Mouse (Mus musculus) hindbrain, postnatal 0 days (tissue): ENCODE results near the gene Comtd1. TPM values are rescaled to one million over a fixed set of nuclear protein-coding genes. Genes with fewer than 3 reads are reported as not detected.
A peak's percentile ranks its signal among the peaks of the same experiment; 100 is the strongest.

Source experiments
- ATAC-seq: fragments of 200-750 bp; cut with Nextera tagmentation; 2 replicates; pipeline ENCODE4 v1.8.0; 2017; ENCODE audit warnings: mild to moderate bottlenecking, moderate TSS enrichment, moderate library complexity
- DNase-seq: peaks from one replicate; pipeline ENCODE4 v3.0.0-alpha.2; 2015; ENCODE audit warnings: low spot score
- H3K27ac ChIP-seq: fragments of 300-500 bp; sonication (generic); 2 replicates; pipeline ENCODE4 v1.5.1; 2014; ENCODE audit warnings: mild to moderate bottlenecking
- H3K27me3 ChIP-seq: fragments of 300-500 bp; sonication (generic); 2 replicates; pipeline ENCODE4 v1.6.1; 2014; ENCODE audit warnings: low read length, mixed read lengths; ENCODE audit not compliant: insufficient read depth
- H3K36me3 ChIP-seq: fragments of 300-500 bp; sonication (generic); 2 replicates; pipeline ENCODE4 v1.6.1; 2014; ENCODE audit warnings: low read length, mixed read lengths; ENCODE audit not compliant: insufficient read depth
- H3K4me1 ChIP-seq: fragments of 300-500 bp; sonication (generic); 2 replicates; pipeline ENCODE4 v1.6.1; 2014; ENCODE audit warnings: antibody characterized with exemption, low read length, mixed read lengths; ENCODE audit not compliant: insufficient read depth
- H3K4me2 ChIP-seq: fragments of 300-500 bp; sonication (generic); 2 replicates; pipeline ENCODE4 v1.6.1; 2014; ENCODE audit warnings: low read depth, mild to moderate bottlenecking, low read length, moderate library complexity, mixed read lengths
- H3K4me3 ChIP-seq: fragments of 300-500 bp; sonication (generic); 2 replicates; pipeline ENCODE4 v1.5.1; 2014; ENCODE audit warnings: low read length
- H3K9ac ChIP-seq: fragments of 300-500 bp; sonication (generic); replicated peaks from 2 replicates; pipeline ENCODE4 v1.6.1; 2014; ENCODE audit warnings: mild to moderate bottlenecking, low read length, moderate library complexity, mixed read lengths
- H3K9me3 ChIP-seq: fragments of 300-500 bp; sonication (generic); 2 replicates; pipeline ENCODE4 v1.6.1; 2016; ENCODE audit warnings: low read length, mixed read lengths
- CTCF ChIP-seq: IDR thresholded peaks from 2 replicates; pipeline ENCODE4 v1.5.1; 2016; ENCODE audit warnings: antibody characterized with exemption, control low read depth, low read depth
- WGBS: fragments of 180-500 bp; shearing (Covaris S2); extraction: QIAGEN DNeasy Blood & Tissue Kit; methylation state at CpG from one replicate; pipeline ENCODE4 v1.1.7; 2014; 5-methylcytosine and 5-hydroxymethylcytosine counted together
- polyA plus RNA-seq: library from polyadenylated mRNA; unstranded; fragments of >200 nt; fragmentation: Nextera tagmentation; extraction: Ambion mirVana; gene quantifications from 2 replicates; pipeline ENCODE4 v1.2.1, GENCODE M21; 2015
- total RNA-seq: library from RNA; depleted of rRNA; stranded (reverse); fragments of >200 nt; gene quantifications from 2 replicates; pipeline ENCODE4 v1.2.3, GENCODE M21; 2014

The Comtd1 gene
- total and polyA plus RNA-seq, 2 experiments from 2014 or later: 47.9 to 62.2 TPM

GRCm38 (mm10) chr14:21822795-21823374 lies 25.9 kb downstream of the Comtd1 start:
- H3K27ac ChIP-seq: peak overlapping the region; percentile 52
- WGBS: 35% methylated on average over 7 of the region's 7 CpGs

GRCm38 (mm10) chr14:21822307-21822706 lies 26.5 kb downstream of the Comtd1 start:
- ATAC-seq: no peak
- Histone ChIP-seq H3K36me3 (no peaks in the 10 kb centered on the region), H3K9me3 (no peaks in the 10 kb centered on the region), H3K27me3 (no peaks in the 10 kb centered on the region), H3K9ac (no peak overlapping the region), H3K27ac (0 out of 2 replicates have a peak overlapping the region, but pooled peaks have one; percentile 52), H3K4me1 (peaks cover 3% of the 10 kb centered on the region; the same call in 1 of the 2 replicates), H3K4me2 (no peak overlapping the region), H3K4me3 (no peak overlapping the region)
- peak; percentile 16 for DNase-seq
- 56% methylated on average over 7 of the region's 7 CpGs for WGBS
- 0 out of 2 replicates have a peak, but pooled peaks have one; percentile 8 for TF ChIP-seq CTCF

More at GRCm38 (mm10) chr14:21822795-21823374, 25.9 kb downstream of the Comtd1 start:
- ATAC-seq: peak; percentile 68
- peak; percentile 69 for DNase-seq
- Histone ChIP-seq H3K4me2 (no peak overlapping the region), H3K4me1 (peaks cover 3% of the 10 kb centered on the region; the same call in 1 of the 2 replicates), H3K9me3 (no peaks in the 10 kb centered on the region), H3K36me3 (no peaks in the 10 kb centered on the region), H3K27me3 (no peaks in the 10 kb centered on the region), H3K4me3 (no peak overlapping the region), H3K9ac (no peak overlapping the region)
- TF ChIP-seq CTCF: no peak

GRCm38 (mm10) chr14:21820880-21821505 lies 27.8 kb downstream of the Comtd1 start:
- 86% methylated on average over 4 of the region's 4 CpGs for WGBS
- no peak for TF ChIP-seq CTCF
- Histone ChIP-seq H3K4me1 (peaks cover 3% of the 10 kb centered on the region; the same call in 1 of the 2 replicates), H3K36me3 (no peaks in the 10 kb centered on the region), H3K27ac (no peak overlapping the region), H3K27me3 (no peaks in the 10 kb centered on the region), H3K4me2 (no peak overlapping the region), H3K9ac (no peak overlapping the region), H3K9me3 (no peaks in the 10 kb centered on the region), H3K4me3 (no peak overlapping the region)
- ATAC-seq (no peak), DNase-seq (no peak)

GRCm38 (mm10) chr14:21817453-21817852 lies 31.3 kb downstream of the Comtd1 start:
- 49% methylated on average over 4 of the region's 4 CpGs for WGBS
- Histone ChIP-seq H3K27me3 (no peaks in the 10 kb centered on the region), H3K9me3 (no peaks in the 10 kb centered on the region), H3K27ac (no peak overlapping the region), H3K36me3 (no peaks in the 10 kb centered on the region), H3K4me3 (no peak overlapping the region), H3K4me1 (no peaks in the 10 kb centered on the region), H3K9ac (no peak overlapping the region), H3K4me2 (no peak overlapping the region)
- DNase-seq (no peak), ATAC-seq (no peak)
- no peak for TF ChIP-seq CTCF

GRCm38 (mm10) chr14:21816255-21816654 lies 32.5 kb downstream of the Comtd1 start:
- no peak overlapping the region for H3K4me3 ChIP-seq
- H3K4me1 ChIP-seq: no peaks in the 10 kb centered on the region
- no peak overlapping the region for H3K4me2 ChIP-seq
- no peaks in the 10 kb centered on the region for H3K36me3 ChIP-seq
- H3K9me3 ChIP-seq: no peaks in the 10 kb centered on the region
- no peak overlapping the region for H3K9ac ChIP-seq
- H3K27ac ChIP-seq: no peak overlapping the region
- ATAC-seq (no peak), DNase-seq (no peak)
- no peak for TF ChIP-seq CTCF
- 75% methylated on average over 3 of the region's 3 CpGs for WGBS
- no peaks in the 10 kb centered on the region for H3K27me3 ChIP-seq

- Histone ChIP-seq H3K4me2 (no peak overlapping the region), H3K4me3 (no peak overlapping the region), H3K27ac (no peak overlapping the region), H3K9me3 (no peaks in the 10 kb centered on the region), H3K36me3 (no peaks in the 10 kb centered on the region), H3K4me1 (no peaks in the 10 kb centered on the region), H3K9ac (no peak overlapping the region), H3K27me3 (no peaks in the 10 kb centered on the region)
- ATAC-seq (no peak), DNase-seq (no peak)
- 93% methylated on average over 4 of the region's 4 CpGs for WGBS
- no peak for TF ChIP-seq CTCF
Measured at GRCm38 (mm10) chr14:21814606-21815005, 34.2 kb downstream of the Comtd1 start.

- no peak overlapping the region for H3K4me2 ChIP-seq
- no peaks in the 10 kb centered on the region for H3K9me3 ChIP-seq
- no peak overlapping the region for H3K9ac ChIP-seq
- no peaks in the 10 kb centered on the region for H3K4me1 ChIP-seq
- ATAC-seq (no peak), DNase-seq (no peak)
- WGBS: 87% methylated on average over 3 of the region's 3 CpGs
- H3K36me3 ChIP-seq: no peaks in the 10 kb centered on the region
- no peak overlapping the region for H3K27ac ChIP-seq
- no peaks in the 10 kb centered on the region for H3K27me3 ChIP-seq
- no peak for TF ChIP-seq CTCF
- H3K4me3 ChIP-seq: no peak overlapping the region
Measured at GRCm38 (mm10) chr14:21813847-21814246, 34.9 kb downstream of the Comtd1 start.
